ENCODE assay signal across 9 mouse cellular contexts in the genomic region with DNA sequence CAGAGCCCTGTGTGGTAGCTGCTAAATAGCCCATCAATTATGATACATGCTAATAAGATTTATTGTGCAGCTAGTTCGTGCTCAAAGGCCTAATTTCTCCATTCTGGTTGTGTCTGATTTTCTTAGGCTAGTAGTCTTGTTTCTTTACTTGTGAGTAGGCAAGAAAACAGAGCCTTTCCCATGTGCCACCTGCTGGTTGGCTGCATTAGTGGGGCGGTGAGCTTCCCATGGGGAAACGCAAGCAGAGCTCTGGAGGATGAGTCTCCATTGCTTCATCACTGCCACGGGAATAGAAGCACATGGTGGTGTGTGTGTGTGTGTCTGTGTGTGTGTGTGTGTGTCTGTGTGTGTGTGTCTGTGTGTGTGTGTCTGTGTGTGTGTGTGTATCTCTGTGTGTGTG.
A peak's percentile ranks its signal among the peaks of the same experiment; 100 is the strongest.
DNase-seq lines count a peak whose midpoint lies in the region; ATAC-seq lines count a peak whose summit lies in the region.
"Had no signal": no experiment of that assay in that cellular context is flagged by ENCODE, and none has a peak within 500 bp of the region (broad histone marks: within the 10 kb centered on the region; RNA-seq: fewer than 3 reads in every experiment).

No protein-coding gene starts in this region.

- peak; percentile 28 for DNase-seq in hindbrain, embryonic 11.5 days (ENCODE audit: low spot score)
- DNase-seq in NIH3T3 (ENCODE audit: low read depth) = peak; percentile 31
- peak; percentile 43 for DNase-seq in embryo, embryonic 11 days
- peak; percentile 60 for DNase-seq in kidney, adult 9 months
- DNase-seq in gastrocnemius, postnatal 4 days (ENCODE audit: low spot score in 2 of 2) = no peak
- no peak for DNase-seq in T-cell, adult 2 months (ENCODE audit: low spot score)

- no peak overlapping the region for H3K4me3 ChIP-seq in hindbrain, embryonic 11.5 days (ENCODE audit: low read depth, low read length)
- H3K4me3 ChIP-seq in hindbrain, embryonic 16.5 days (ENCODE audit: low read length) = no peak overlapping the region
- H3K4me3 ChIP-seq: limb, embryonic 12.5 days had no signal

- H3K9ac ChIP-seq in hindbrain, embryonic 11.5 days (ENCODE audit: low read depth, low read length) = no peak overlapping the region
- H3K9ac ChIP-seq in hindbrain, embryonic 16.5 days (ENCODE audit: low read depth, low read length) = no peak overlapping the region
- H3K9ac ChIP-seq: limb, embryonic 12.5 days had no signal

- no peak overlapping the region for H3K27ac ChIP-seq in hindbrain, embryonic 11.5 days (ENCODE audit: low read depth, low read length)
- H3K27ac ChIP-seq in hindbrain, embryonic 16.5 days (ENCODE audit: low read depth, low read length) = no peak overlapping the region
- H3K27ac ChIP-seq: limb, embryonic 12.5 days had no signal

- no peaks in the 10 kb centered on the region for H3K4me1 ChIP-seq in hindbrain, embryonic 11.5 days (replicated peaks; ENCODE audit: control insufficient read depth, insufficient read depth, low read length)
- H3K4me1 ChIP-seq in hindbrain, embryonic 16.5 days (ENCODE audit: control insufficient read depth, insufficient read depth, low read depth, low read length) = no peaks in the 10 kb centered on the region; the same call in none of the 2 replicates
- H3K4me1 ChIP-seq: limb, embryonic 12.5 days had no signal

- peak; percentile 33 for ATAC-seq in hindbrain, embryonic 11.5 days (ENCODE audit: low FRiP score)
- no peak; the same call in 1 of the 2 replicates for ATAC-seq in hindbrain, embryonic 16.5 days
- peak; percentile 85 for ATAC-seq in megakaryocyte, adult 5-6 weeks (ENCODE audit: poor library complexity, severe bottlenecking)

- no peaks in the 10 kb centered on the region for H3K9me3 ChIP-seq in hindbrain, embryonic 11.5 days (ENCODE audit: control insufficient read depth, low read length)
- H3K9me3 ChIP-seq in hindbrain, embryonic 16.5 days (ENCODE audit: control insufficient read depth, low read length) = no peaks in the 10 kb centered on the region
- H3K9me3 ChIP-seq: limb, embryonic 12.5 days had no signal

- no peak overlapping the region for H3K4me2 ChIP-seq in hindbrain, embryonic 11.5 days (replicated peaks; ENCODE audit: low read depth, low read length)
- no peak overlapping the region for H3K4me2 ChIP-seq in hindbrain, embryonic 16.5 days (ENCODE audit: low read length)
- H3K4me2 ChIP-seq: limb, embryonic 12.5 days had no signal

- WGBS in hindbrain, embryonic 11.5 days = 49% methylated on average over 4 of the region's 4 CpGs
- 43% methylated on average over 4 of the region's 4 CpGs for WGBS in hindbrain, embryonic 16.5 days

- no peaks in the 10 kb centered on the region for H3K27me3 ChIP-seq in hindbrain, embryonic 11.5 days (ENCODE audit: control insufficient read depth, insufficient read depth, low read length)
- H3K27me3 ChIP-seq in hindbrain, embryonic 16.5 days (replicated peaks; ENCODE audit: control insufficient read depth, insufficient read depth, low read length) = no peaks in the 10 kb centered on the region
- H3K27me3 ChIP-seq: limb, embryonic 12.5 days had no signal

- H3K36me3 ChIP-seq in hindbrain, embryonic 11.5 days (ENCODE audit: control insufficient read depth, insufficient read depth, low read length) = no peaks in the 10 kb centered on the region
- H3K36me3 ChIP-seq in hindbrain, embryonic 16.5 days (ENCODE audit: control insufficient read depth, insufficient read depth, low read length) = no peaks in the 10 kb centered on the region
- H3K36me3 ChIP-seq: limb, embryonic 12.5 days had no signal

Comparison
In these comparisons a context has a peak if more than half of its experiments do, and no peak if none do; other contexts are left out.
1. DNase-seq: peak in hindbrain, embryonic 11.5 days (single experiment), NIH3T3 (single experiment), embryo, embryonic 11 days (single experiment) and kidney, adult 9 months (single experiment); none in gastrocnemius, postnatal 4 days (0 of 2) and T-cell, adult 2 months (single experiment).